Mouse (Mus musculus) layer of hippocampus, postnatal 14 days (tissue): ENCODE data around the gene Chmp6. TPM values are rescaled to one million over a fixed set of nuclear protein-coding genes. Genes with fewer than 3 reads are reported as not detected.

Source experiments
- DNase-seq, 2 experiments: peaks; one replicate each; pipeline ENCODE4 v3.0.0; 2021 to 2022; ENCODE audit warnings: low spot score in 2 of 2, mixed read lengths in 1 of 2
- total RNA-seq, 2 experiments: library from RNA; stranded (reverse); gene quantifications; 2 replicates each; pipeline ENCODE4 v1.2.3; 2021

Gene Chmp6
- total RNA-seq, 2 experiments from 2014 or later: 37.1 to 39.1 TPM

- DNase-seq: no peak
These were observed 21.5 kb downstream of the Chmp6 start for GRCm38 (mm10) chr11:119934773-119935172.

GRCm38 (mm10) chr11:119935457-119935856 lies 22.2 kb downstream of the Chmp6 start:
- peak; percentile 53 to 65 for DNase-seq

- no peak for DNase-seq
These were observed 23.2 kb downstream of the Chmp6 start for GRCm38 (mm10) chr11:119936456-119936855.

- DNase-seq: peak; percentile 51 to 78
These were observed 24.0 kb downstream of the Chmp6 start for GRCm38 (mm10) chr11:119937216-119937615.

- no peak for DNase-seq
These were observed 24.7 kb downstream of the Chmp6 start for GRCm38 (mm10) chr11:119937772-119938502.

GRCm38 (mm10) chr11:119939073-119939710 lies 26.0 kb downstream of the Chmp6 start:
- no peak for DNase-seq

- DNase-seq: no peak
These were observed 26.5 kb downstream of the Chmp6 start for GRCm38 (mm10) chr11:119939711-119940106.

GRCm38 (mm10) chr11:119940142-119940541 lies 26.9 kb downstream of the Chmp6 start:
- peak; percentile 52 to 68 for DNase-seq

- no peak for DNase-seq
These were observed 28.6 kb downstream of the Chmp6 start for GRCm38 (mm10) chr11:119941794-119942193.

GRCm38 (mm10) chr11:119942201-119942726 lies 29.0 kb downstream of the Chmp6 start:
- DNase-seq: no peak

- DNase-seq: peak; percentile 96 to 98
These were observed 29.6 kb downstream of the Chmp6 start, which contains the start of gene Baiap2 for GRCm38 (mm10) chr11:119942727-119943427. TSS of gene Baiap2 (plus strand) at chr11:119942763.

- peak; percentile 38 to 52 for DNase-seq
These were observed 30.3 kb downstream of the Chmp6 start for GRCm38 (mm10) chr11:119943428-119943988.

- no peak for DNase-seq
These were observed 32.1 kb downstream of the Chmp6 start for GRCm38 (mm10) chr11:119945343-119945742.

GRCm38 (mm10) chr11:119947426-119947825 lies 34.2 kb downstream of the Chmp6 start:
- DNase-seq: no peak

GRCm38 (mm10) chr11:119947897-119948296 lies 34.7 kb downstream of the Chmp6 start:
- DNase-seq: no peak

- DNase-seq: no peak
These were observed 35.1 kb downstream of the Chmp6 start for GRCm38 (mm10) chr11:119948305-119948704.

GRCm38 (mm10) chr11:119948803-119949202 lies 35.6 kb downstream of the Chmp6 start:
- DNase-seq: no peak

- DNase-seq: no peak
These were observed 37.3 kb downstream of the Chmp6 start for GRCm38 (mm10) chr11:119950535-119950934.

- no peak for DNase-seq
These were observed 38.1 kb downstream of the Chmp6 start for GRCm38 (mm10) chr11:119951326-119951725.

- DNase-seq: no peak
These were observed 39.4 kb downstream of the Chmp6 start for GRCm38 (mm10) chr11:119952429-119953224.
